Mouse (Mus musculus) thymus, adult 18-20 months (tissue): Measurements from ENCODE around the gene Svep1.

Experiments used
- DNase-seq, 2 experiments: peaks; one replicate each; pipeline ENCODE4 v3.0.0; 2022; ENCODE audit warnings: mixed read lengths in 2 of 2

Svep1 gene

GRCm38 (mm10) chr4:58169918-58170317 is 36.7 kb downstream of the Svep1 start:
- DNase-seq, result no peak

- DNase-seq, result no peak
These were observed 38.3 kb downstream of the Svep1 start for GRCm38 (mm10) chr4:58168366-58168765.

DNA sequence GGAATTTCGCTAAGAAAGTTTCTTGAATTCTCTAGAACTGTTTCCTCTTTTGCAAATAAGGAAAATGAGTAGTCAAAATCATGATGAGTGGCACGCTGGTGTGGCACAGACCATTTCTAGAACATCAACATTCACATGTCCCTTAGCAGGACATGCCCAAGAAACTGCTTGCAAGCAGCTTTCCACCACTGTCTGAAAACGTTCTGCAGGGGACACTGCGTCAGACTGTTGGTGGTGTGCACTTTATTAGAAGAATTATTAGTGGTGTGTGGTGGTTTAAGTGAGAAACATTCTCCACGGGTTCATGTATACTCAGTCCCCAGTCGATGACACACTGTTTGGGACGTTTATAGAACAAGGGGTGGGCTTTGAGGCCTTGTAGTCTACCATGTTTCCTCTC is 40.9 kb downstream of the Svep1 start:
- no peak for DNase-seq

GRCm38 (mm10) chr4:58161901-58162300 is 44.8 kb downstream of the Svep1 start:
- DNase-seq, result no peak

- no peak for DNase-seq
These were observed 47.1 kb downstream of the Svep1 start for GRCm38 (mm10) chr4:58159564-58159963.

DNA sequence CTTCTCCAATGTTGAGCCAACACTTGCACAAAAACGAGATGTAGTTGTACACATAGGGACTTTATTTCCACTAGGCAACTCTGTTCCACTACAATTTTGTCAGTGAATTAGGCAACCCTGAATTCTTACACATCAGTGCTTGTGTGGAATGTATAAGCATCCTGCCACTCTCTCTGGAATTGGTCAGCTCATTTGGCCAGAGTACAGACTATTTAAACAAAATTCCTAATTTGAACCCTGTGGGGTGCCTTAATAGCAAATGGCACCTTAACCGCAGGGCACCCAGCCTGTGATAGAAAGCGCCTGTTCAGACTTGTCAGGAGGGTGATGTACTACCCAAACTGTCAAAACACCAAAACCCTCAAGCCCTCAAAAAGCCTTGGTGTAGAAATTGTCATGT is 56.4 kb downstream of the Svep1 start:
- no peak for DNase-seq

DNA sequence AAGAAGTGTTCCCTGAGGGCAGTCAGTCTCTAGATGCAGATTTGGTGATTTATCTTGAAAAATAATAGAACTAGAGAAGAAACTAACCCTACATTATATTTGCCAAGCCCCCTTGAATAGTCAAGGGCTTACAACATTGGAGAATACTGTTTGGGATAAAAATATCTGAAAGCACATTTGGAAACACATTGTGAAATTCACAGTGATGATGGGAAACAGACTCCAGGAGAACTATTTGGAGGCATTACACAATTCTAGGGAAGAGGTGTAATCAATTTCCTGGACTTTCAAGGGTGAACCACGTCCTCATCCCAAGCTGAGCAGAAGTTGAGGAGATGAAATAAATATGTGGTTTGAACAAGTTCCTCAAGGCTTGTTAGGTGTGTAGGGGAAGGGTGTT is 57.5 kb downstream of the Svep1 start:
- no peak for DNase-seq

GRCm38 (mm10) chr4:58148547-58148946 is 58.1 kb downstream of the Svep1 start:
- no peak for DNase-seq

DNA sequence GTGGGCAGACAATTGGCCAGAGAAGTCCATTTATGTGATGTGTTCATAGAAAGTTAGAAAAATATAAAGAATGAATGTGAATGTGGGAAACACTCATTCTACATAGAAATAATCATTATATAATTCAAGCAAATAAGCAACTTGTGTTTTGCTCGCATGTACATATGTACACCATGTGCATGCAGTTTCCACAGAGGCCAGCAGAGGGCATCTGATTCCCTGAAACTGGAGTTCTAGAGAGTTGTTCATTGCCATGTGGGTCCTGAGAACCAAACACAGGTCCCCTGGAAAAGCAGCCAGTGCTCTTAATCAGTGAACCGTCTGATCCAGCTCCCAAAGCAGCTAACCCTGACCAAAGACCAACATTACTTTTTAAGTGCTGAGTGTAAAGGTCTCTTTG is 60.0 kb downstream of the Svep1 start:
- no peak for DNase-seq

GRCm38 (mm10) chr4:58139764-58140556 is 66.7 kb downstream of the Svep1 start:
- DNase-seq, result no peak

DNA sequence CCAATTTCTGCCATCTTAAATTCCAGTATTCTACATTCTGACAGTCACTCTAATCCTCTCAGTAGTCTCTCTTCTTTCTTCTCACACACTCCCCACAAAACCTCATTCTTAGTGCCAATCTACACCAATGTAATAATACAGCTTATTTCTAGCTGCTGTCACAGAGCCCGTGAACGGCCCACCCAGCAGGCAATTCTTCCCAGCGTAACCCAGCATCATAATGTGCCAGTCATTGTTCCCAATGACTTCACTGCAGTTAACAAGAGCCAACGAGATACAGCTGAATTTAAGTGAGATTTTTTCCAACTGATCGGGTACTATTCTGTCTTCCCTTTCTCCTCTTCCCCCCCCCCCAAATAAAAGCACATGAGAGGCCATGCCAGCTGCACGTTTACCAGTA is 67.4 kb downstream of the Svep1 start:
- DNase-seq, result no peak

GRCm38 (mm10) chr4:58133610-58134309 is 72.9 kb downstream of the Svep1 start:
- DNase-seq, result no peak

DNA sequence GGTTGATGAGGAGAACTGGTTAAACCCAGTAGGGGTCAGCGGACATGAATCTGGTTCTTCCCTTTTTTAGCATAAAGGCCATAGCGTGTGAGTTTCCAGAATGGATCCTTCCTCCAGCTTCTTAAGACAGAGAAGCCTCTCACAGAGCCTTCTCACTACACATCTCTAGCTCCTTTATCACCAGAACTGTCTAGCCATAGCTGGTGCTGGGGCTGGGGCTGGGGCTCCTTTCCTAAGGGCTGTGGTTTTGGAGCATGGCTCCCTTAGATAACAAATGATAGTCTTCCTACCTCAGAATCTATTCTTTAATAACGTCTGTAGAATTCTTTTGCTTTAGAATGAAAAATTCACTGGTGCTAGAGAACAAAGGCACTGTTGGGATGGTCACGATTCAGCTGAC is 76.8 kb downstream of the Svep1 start:
- no peak for DNase-seq

- DNase-seq, result no peak
These were observed 79.6 kb downstream of the Svep1 start for GRCm38 (mm10) chr4:58127024-58127423.

DNA sequence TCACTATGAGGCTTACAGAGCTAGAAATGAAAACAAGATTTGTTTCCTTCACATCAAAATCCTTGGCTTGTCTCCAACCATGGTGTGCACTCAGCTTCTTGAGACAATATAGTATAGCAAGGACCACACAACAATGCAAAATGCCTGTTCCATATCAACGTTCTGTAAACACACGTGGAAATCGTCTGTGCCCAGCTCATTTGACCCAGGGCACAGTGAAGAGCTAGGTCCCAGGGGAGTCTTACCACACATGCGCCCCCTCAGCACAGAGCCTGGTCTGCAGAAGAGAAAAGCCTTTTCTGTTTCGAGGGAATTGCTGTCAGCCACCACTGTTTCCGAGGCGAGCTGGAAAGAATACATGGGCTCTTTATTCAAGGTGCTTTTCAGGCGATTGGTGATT is 91.2 kb downstream of the Svep1 start:
- DNase-seq, result no peak

DNA sequence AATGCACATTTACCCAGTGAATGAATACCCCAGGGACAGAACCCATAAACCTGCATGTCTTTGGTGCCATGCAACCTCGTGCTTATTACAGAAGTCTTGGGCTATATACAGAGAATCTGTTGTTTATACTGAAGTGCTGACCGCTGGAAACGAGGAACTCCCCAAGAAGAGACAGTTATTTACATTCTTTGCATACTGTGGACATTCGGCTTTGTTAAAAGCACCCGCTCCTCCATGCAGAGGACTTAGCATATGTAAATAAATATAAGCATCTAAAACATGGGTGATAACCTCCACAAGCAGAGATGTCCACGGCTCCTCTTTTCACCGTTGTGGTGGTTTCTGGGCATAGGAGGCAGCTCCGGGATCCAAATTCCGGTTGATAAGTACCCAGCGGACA is 95.7 kb downstream of the Svep1 start:
- DNase-seq, result no peak

GRCm38 (mm10) chr4:58109793-58110192 is 96.9 kb downstream of the Svep1 start:
- DNase-seq, result no peak

- no peak for DNase-seq
These were observed 98.3 kb downstream of the Svep1 start for GRCm38 (mm10) chr4:58108364-58108763.

- no peak for DNase-seq
These were observed 108.9 kb downstream of the Svep1 start for GRCm38 (mm10) chr4:58097732-58098131.

- no peak for DNase-seq
These were observed 119.9 kb downstream of the Svep1 start for GRCm38 (mm10) chr4:58086738-58087137.

DNA sequence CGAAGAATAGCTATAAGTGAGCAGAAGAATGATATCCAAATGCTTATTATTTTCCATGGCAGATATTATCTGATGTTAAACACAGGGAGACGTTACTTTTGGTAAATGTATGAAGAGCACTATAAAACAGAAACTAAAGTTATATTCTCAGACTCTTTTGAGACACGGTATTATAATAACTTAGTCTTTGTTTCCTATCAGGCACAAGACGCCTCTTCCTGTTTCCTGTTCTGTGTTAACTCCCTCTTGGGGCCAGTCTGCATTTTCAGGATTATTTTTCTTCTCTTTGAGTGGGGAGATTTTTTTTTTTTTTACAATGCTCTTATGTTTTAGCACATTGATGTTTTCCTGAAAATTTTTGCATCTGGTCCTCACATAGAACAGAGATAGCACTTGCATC is 120.5 kb downstream of the Svep1 start:
- no peak for DNase-seq

GRCm38 (mm10) chr4:58085340-58085739 is 121.3 kb downstream of the Svep1 start:
- DNase-seq, result no peak

DNA sequence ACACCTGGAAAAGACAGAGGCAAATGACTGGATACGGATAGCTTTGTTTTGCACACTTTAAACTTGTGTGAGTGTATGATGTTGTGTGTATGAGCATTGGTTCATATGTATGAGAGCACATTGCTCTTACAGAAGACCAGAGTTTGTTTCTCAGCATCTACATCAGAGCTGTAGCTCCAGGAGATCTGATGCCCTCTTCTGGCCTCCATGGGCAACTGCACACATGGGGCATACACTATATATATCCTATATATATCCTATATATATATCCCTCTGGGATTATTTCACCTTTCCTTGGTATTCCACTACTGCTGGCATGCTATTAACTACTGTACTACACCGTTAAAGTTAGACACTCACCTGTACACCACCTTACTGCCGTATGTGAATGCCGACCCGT is 122.5 kb downstream of the Svep1 start:
- DNase-seq, result no peak

DNA sequence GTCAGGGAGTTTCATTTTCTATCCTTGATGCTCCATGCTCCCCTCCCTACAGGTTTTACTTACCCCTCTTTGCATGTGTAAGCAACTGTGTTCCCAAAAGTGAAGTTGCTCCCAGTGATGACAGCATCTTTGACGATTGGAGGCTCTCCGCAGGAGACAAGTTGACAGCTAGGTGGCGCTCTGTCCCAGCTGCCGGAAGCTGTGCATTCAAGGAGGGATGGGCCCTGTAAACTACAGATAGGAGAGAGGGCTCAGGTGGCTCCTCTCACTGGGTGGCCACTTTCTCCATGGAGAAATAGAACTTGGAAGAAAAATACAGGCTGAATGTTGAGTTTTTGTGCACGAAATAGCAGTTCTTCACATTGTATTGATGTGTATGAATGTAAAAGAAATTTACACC is 124.1 kb downstream of the Svep1 start:
- DNase-seq, result peak; percentile 39 to 46

- no peak for DNase-seq
These were observed 127.0 kb downstream of the Svep1 start for GRCm38 (mm10) chr4:58079631-58080030.
